Mouse (Mus musculus) T-helper 2 cell (primary cell): ENCODE data around the gene Gm3336.

Source experiments
- in situ Hi-C: fragments of 300-600 bp; cut with MboI, MseI; formaldehyde crosslinking; loops from one replicate; pipeline ENCODE4 v1.15.1; 2025; ENCODE audit warnings: high pct_unique_total_duplicates

Gm3336 gene

GRCm38 (mm10) chr8:70718297-70718696, at the start of gene Gm3336:
Gene Gm3336, plus strand, starts transcription at chr8:70718543.
- in situ Hi-C loops = loop anchor here (5.0 kb wide), 1 partner anchor 49 kb away; no protein-coding TSS in a partner anchor

- in situ Hi-C loops = loop anchor here (5.0 to 25.0 kb wide), 2 partner anchors 816 to 1491 kb away; partner anchors contain the start of genes Ano8, Gtpbp3 and Rab8a
These were observed 46.6 kb upstream of the Gm3336 start for GRCm38 (mm10) chr8:70671615-70672324.

- in situ Hi-C loops = loop anchor here (5.0 to 25.0 kb wide), 2 partner anchors 815 to 1490 kb away; partner anchors contain the start of genes Ano8, Gtpbp3 and Rab8a
These were observed 45.8 kb upstream of the Gm3336 start for GRCm38 (mm10) chr8:70672325-70673078.

- in situ Hi-C loops = loop anchor here (5.0 to 25.0 kb wide), 2 partner anchors 814 to 1489 kb away; partner anchors contain the start of genes Ano8, Gtpbp3 and Rab8a
These were observed 45.1 kb upstream of the Gm3336 start, which contains the start of gene Lsm4 for GRCm38 (mm10) chr8:70673079-70673856. Gene Lsm4, plus strand, starts transcription at chr8:70673248.

- in situ Hi-C loops = loop anchor here (5.0 to 25.0 kb wide), 2 partner anchors 813 to 1488 kb away; partner anchors contain the start of genes Ano8, Gtpbp3 and Rab8a
These were observed 44.2 kb upstream of the Gm3336 start for GRCm38 (mm10) chr8:70674109-70674508.

- in situ Hi-C loops = loop anchor here (5.0 to 25.0 kb wide), 2 partner anchors 813 to 1488 kb away; partner anchors contain the start of genes Ano8, Gtpbp3 and Rab8a
These were observed 43.6 kb upstream of the Gm3336 start for GRCm38 (mm10) chr8:70674716-70675115.

GRCm38 (mm10) chr8:70675336-70675735, 43.0 kb upstream of the Gm3336 start:
- in situ Hi-C loops = no loop called here

- in situ Hi-C loops = no loop called here
These were observed 40.8 kb upstream of the Gm3336 start for GRCm38 (mm10) chr8:70677451-70678080.

GRCm38 (mm10) chr8:70678679-70679078, 39.7 kb upstream of the Gm3336 start:
- in situ Hi-C loops = no loop called here

- in situ Hi-C loops = no loop called here
These were observed 38.9 kb upstream of the Gm3336 start for GRCm38 (mm10) chr8:70679404-70679803.

GRCm38 (mm10) chr8:70680039-70680438, 38.3 kb upstream of the Gm3336 start:
- in situ Hi-C loops = no loop called here

GRCm38 (mm10) chr8:70681410-70681809, 36.9 kb upstream of the Gm3336 start:
- in situ Hi-C loops = no loop called here

GRCm38 (mm10) chr8:70682193-70682592, 36.1 kb upstream of the Gm3336 start:
- in situ Hi-C loops = no loop called here

- in situ Hi-C loops = no loop called here
These were observed 35.7 kb upstream of the Gm3336 start for GRCm38 (mm10) chr8:70682692-70683091.

- in situ Hi-C loops = no loop called here
These were observed 34.1 kb upstream of the Gm3336 start for GRCm38 (mm10) chr8:70684291-70684690.

GRCm38 (mm10) chr8:70687576-70687975, 30.8 kb upstream of the Gm3336 start:
- in situ Hi-C loops = no loop called here

- in situ Hi-C loops = no loop called here
These were observed 30.2 kb upstream of the Gm3336 start for GRCm38 (mm10) chr8:70688136-70688535.

GRCm38 (mm10) chr8:70689892-70690390, 28.4 kb upstream of the Gm3336 start:
- in situ Hi-C loops = no loop called here

- in situ Hi-C loops = no loop called here
These were observed 27.1 kb upstream of the Gm3336 start for GRCm38 (mm10) chr8:70691230-70691629.

- in situ Hi-C loops = no loop called here
These were observed 26.6 kb upstream of the Gm3336 start for GRCm38 (mm10) chr8:70691727-70692231.

GRCm38 (mm10) chr8:70693636-70694035, 24.7 kb upstream of the Gm3336 start:
- in situ Hi-C loops = no loop called here
